Mouse (Mus musculus): Measurements from ENCODE around the gene Rab38. TPM values are rescaled to one million over a fixed set of nuclear protein-coding genes. Genes with fewer than 3 reads are reported as not detected.

The Rab38 gene
- polyA plus RNA-seq, 1 experiment from 2014 or later = 5.9 TPM

DNA sequence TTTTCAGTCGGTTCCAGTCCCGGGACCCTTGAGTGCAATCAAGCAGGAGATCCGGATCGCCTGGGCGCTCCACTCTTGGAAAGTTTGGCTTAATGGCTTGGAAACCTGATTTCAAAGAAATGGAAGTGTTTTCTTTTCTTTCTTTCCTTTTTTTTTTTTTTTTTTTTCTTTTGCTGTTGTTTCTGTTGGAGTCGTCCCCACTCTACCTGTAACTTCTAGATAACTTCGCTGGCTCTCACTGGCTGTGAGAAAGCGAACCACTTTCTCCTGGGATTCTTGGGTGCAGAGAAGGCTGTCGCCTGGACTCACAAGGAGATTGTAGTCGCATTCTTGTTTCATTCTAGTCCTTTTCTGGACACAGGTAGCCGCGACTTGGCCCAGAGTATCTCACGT, 615 bp downstream of the Rab38 start:
- Histone ChIP-seq H3K9ac (ENCODE audit: low read length) (peak overlapping the region; percentile 40), H3K27ac (ENCODE audit: low read depth, low read length) (no peak overlapping the region), H3K36me3 (ENCODE audit: control insufficient read depth, insufficient read depth, low read length) (no peaks in the 10 kb centered on the region), H3K4me3 (ENCODE audit: low read depth, low read length) (peak overlapping the region; percentile 50), H3K4me1 (ENCODE audit: control insufficient read depth, insufficient read depth, low read length) (no peaks in the 10 kb centered on the region), H3K9me3 (ENCODE audit: control insufficient read depth, low read length) (no peaks in the 10 kb centered on the region), H3K4me2 (ENCODE audit: low read depth) (peak overlapping the region; percentile 91), H3K27me3 (ENCODE audit: control insufficient read depth, insufficient read depth, low read length) (no peaks in the 10 kb centered on the region)
- DNase-seq (ENCODE audit: low spot score) (no peak), ATAC-seq (ENCODE audit: insufficient read depth, low FRiP score, low TSS enrichment) (no peak)
- 4% methylated on average over 13 of the region's 13 CpGs for WGBS

- no peak overlapping the region for H3K9ac ChIP-seq (ENCODE audit: low read length)
- no peaks in the 10 kb centered on the region for H3K27me3 ChIP-seq (ENCODE audit: control insufficient read depth, insufficient read depth, low read length)
- ATAC-seq (ENCODE audit: insufficient read depth, low FRiP score, low TSS enrichment) (no peak), DNase-seq (ENCODE audit: low spot score) (no peak)
- H3K36me3 ChIP-seq (ENCODE audit: control insufficient read depth, insufficient read depth, low read length) = no peaks in the 10 kb centered on the region
- no peaks in the 10 kb centered on the region for H3K9me3 ChIP-seq (ENCODE audit: control insufficient read depth, low read length)
- no peak overlapping the region for H3K27ac ChIP-seq (ENCODE audit: low read depth, low read length)
- H3K4me1 ChIP-seq (ENCODE audit: control insufficient read depth, insufficient read depth, low read length) = no peaks in the 10 kb centered on the region
- H3K4me2 ChIP-seq (ENCODE audit: low read depth) = no peak overlapping the region
- no peak overlapping the region for H3K4me3 ChIP-seq (ENCODE audit: low read depth, low read length)
These were observed 10.2 kb downstream of the Rab38 start for GRCm38 (mm10) chr7:88440301-88440700.

- Histone ChIP-seq H3K27me3 (ENCODE audit: control insufficient read depth, insufficient read depth, low read length) (no peaks in the 10 kb centered on the region), H3K36me3 (ENCODE audit: control insufficient read depth, insufficient read depth, low read length) (no peaks in the 10 kb centered on the region)
- ATAC-seq (ENCODE audit: insufficient read depth, low FRiP score, low TSS enrichment) = no peak
These were observed 12.6 kb downstream of the Rab38 start for GRCm38 (mm10) chr7:88442649-88443048.

DNA sequence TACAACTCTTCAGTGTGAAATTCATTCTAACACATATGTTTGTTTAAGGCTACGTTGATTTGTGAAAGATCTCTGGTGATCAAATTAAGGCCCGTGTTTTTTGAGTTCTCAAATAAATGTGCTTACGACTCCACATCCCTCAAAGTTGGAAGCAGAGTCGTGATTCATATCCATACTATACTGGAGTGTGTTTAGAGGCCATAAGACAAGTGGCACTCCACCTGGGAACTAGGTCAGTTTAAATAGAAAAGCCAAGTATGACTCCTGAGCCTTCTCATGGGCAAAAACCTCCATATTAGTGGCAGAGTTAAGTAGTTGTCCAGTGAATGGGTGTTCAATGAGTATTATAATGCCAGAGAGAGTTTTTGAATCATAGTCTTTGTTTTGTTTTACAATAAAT, 13.4 kb downstream of the Rab38 start:
- H3K4me3 ChIP-seq (ENCODE audit: low read depth, low read length) = no peak overlapping the region
- ATAC-seq (ENCODE audit: insufficient read depth, low FRiP score, low TSS enrichment) (no peak), DNase-seq (ENCODE audit: low spot score) (no peak)
- H3K4me2 ChIP-seq (ENCODE audit: low read depth) = no peak overlapping the region
- 90% methylated on average over 4 of the region's 4 CpGs for WGBS
- no peaks in the 10 kb centered on the region for H3K4me1 ChIP-seq (ENCODE audit: control insufficient read depth, insufficient read depth, low read length)
- no peaks in the 10 kb centered on the region for H3K9me3 ChIP-seq (ENCODE audit: control insufficient read depth, low read length)
- H3K27me3 ChIP-seq (ENCODE audit: control insufficient read depth, insufficient read depth, low read length) = no peaks in the 10 kb centered on the region
- H3K27ac ChIP-seq (ENCODE audit: low read depth, low read length) = no peak overlapping the region
- H3K9ac ChIP-seq (ENCODE audit: low read length) = no peak overlapping the region
- H3K36me3 ChIP-seq (ENCODE audit: control insufficient read depth, insufficient read depth, low read length) = no peaks in the 10 kb centered on the region

More at GRCm38 (mm10) chr7:88442649-88443048, 12.6 kb downstream of the Rab38 start:
- H3K4me2 ChIP-seq (ENCODE audit: low read depth) = no peak overlapping the region
- no peaks in the 10 kb centered on the region for H3K4me1 ChIP-seq (ENCODE audit: control insufficient read depth, insufficient read depth, low read length)
- no peak overlapping the region for H3K4me3 ChIP-seq (ENCODE audit: low read depth, low read length)
- H3K27ac ChIP-seq (ENCODE audit: low read depth, low read length) = no peak overlapping the region
- H3K9me3 ChIP-seq (ENCODE audit: control insufficient read depth, low read length) = no peaks in the 10 kb centered on the region
- H3K9ac ChIP-seq (ENCODE audit: low read length) = no peak overlapping the region
- DNase-seq (ENCODE audit: low spot score) = no peak

GRCm38 (mm10) chr7:88445320-88445903, 15.3 kb downstream of the Rab38 start:
- Histone ChIP-seq H3K4me1 (ENCODE audit: control insufficient read depth, insufficient read depth, low read length) (no peaks in the 10 kb centered on the region), H3K27me3 (ENCODE audit: control insufficient read depth, insufficient read depth, low read length) (no peaks in the 10 kb centered on the region), H3K4me3 (ENCODE audit: low read depth, low read length) (no peak overlapping the region), H3K9me3 (ENCODE audit: control insufficient read depth, low read length) (no peaks in the 10 kb centered on the region), H3K9ac (ENCODE audit: low read length) (no peak overlapping the region), H3K4me2 (ENCODE audit: low read depth) (no peak overlapping the region), H3K27ac (ENCODE audit: low read depth, low read length) (no peak overlapping the region), H3K36me3 (ENCODE audit: control insufficient read depth, insufficient read depth, low read length) (no peaks in the 10 kb centered on the region)
- DNase-seq (ENCODE audit: low spot score) (no peak), ATAC-seq (ENCODE audit: insufficient read depth, low FRiP score, low TSS enrichment) (no peak)
- 83% methylated on average over 2 of the region's 2 CpGs for WGBS

GRCm38 (mm10) chr7:88453234-88453633, 23.2 kb downstream of the Rab38 start:
- no peak overlapping the region for H3K4me3 ChIP-seq (ENCODE audit: low read depth, low read length)
- ATAC-seq (ENCODE audit: insufficient read depth, low FRiP score, low TSS enrichment) (no peak), DNase-seq (ENCODE audit: low spot score) (no peak)
- no peak overlapping the region for H3K9ac ChIP-seq (ENCODE audit: low read length)
- no peaks in the 10 kb centered on the region for H3K9me3 ChIP-seq (ENCODE audit: control insufficient read depth, low read length)
- no peaks in the 10 kb centered on the region for H3K36me3 ChIP-seq (ENCODE audit: control insufficient read depth, insufficient read depth, low read length)
- H3K4me2 ChIP-seq (ENCODE audit: low read depth) = no peak overlapping the region
- 68% methylated on average over 1 of the region's 1 CpGs for WGBS
- H3K27ac ChIP-seq (ENCODE audit: low read depth, low read length) = no peak overlapping the region
- no peaks in the 10 kb centered on the region for H3K4me1 ChIP-seq (ENCODE audit: control insufficient read depth, insufficient read depth, low read length)
- H3K27me3 ChIP-seq (ENCODE audit: control insufficient read depth, insufficient read depth, low read length) = no peaks in the 10 kb centered on the region

DNA sequence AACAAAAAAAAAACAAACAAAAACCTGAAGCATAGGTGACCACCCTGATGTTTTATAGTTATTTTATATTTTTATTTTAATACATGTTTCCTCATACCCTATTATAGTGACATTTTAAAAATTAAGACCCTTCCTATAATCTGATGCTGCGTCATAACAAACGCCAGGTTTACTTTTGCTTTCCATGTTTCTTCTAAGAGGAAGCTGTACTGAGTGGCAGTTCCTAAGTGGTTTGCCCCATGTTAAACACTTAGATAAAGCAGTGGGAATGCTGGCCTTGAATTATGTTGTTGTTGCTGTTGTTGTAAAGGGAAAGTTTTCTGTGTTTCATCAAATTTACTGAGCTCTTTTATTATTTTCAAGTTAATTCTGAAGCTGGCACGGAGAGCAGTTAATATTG, 27.8 kb downstream of the Rab38 start:
- Histone ChIP-seq H3K36me3 (ENCODE audit: control insufficient read depth, insufficient read depth, low read length) (no peaks in the 10 kb centered on the region), H3K9me3 (ENCODE audit: control insufficient read depth, low read length) (no peaks in the 10 kb centered on the region), H3K27ac (ENCODE audit: low read depth, low read length) (no peak overlapping the region), H3K27me3 (ENCODE audit: control insufficient read depth, insufficient read depth, low read length) (no peaks in the 10 kb centered on the region), H3K4me2 (ENCODE audit: low read depth) (no peak overlapping the region), H3K4me1 (ENCODE audit: control insufficient read depth, insufficient read depth, low read length) (no peaks in the 10 kb centered on the region), H3K4me3 (ENCODE audit: low read depth, low read length) (no peak overlapping the region), H3K9ac (ENCODE audit: low read length) (no peak overlapping the region)
- no peak for ATAC-seq (ENCODE audit: insufficient read depth, low FRiP score, low TSS enrichment)
- DNase-seq (ENCODE audit: low spot score) = no peak
- 94% methylated on average over 3 of the region's 3 CpGs for WGBS

GRCm38 (mm10) chr7:88467754-88468153, 37.7 kb downstream of the Rab38 start:
- H3K4me2 ChIP-seq (ENCODE audit: low read depth) = no peak overlapping the region
- no peaks in the 10 kb centered on the region for H3K4me1 ChIP-seq (ENCODE audit: control insufficient read depth, insufficient read depth, low read length)
- DNase-seq (ENCODE audit: low spot score) (no peak), ATAC-seq (ENCODE audit: insufficient read depth, low FRiP score, low TSS enrichment) (no peak)
- WGBS = 73% methylated on average over 3 of the region's 3 CpGs
- H3K27ac ChIP-seq (ENCODE audit: low read depth, low read length) = no peak overlapping the region
- H3K36me3 ChIP-seq (ENCODE audit: control insufficient read depth, insufficient read depth, low read length) = no peaks in the 10 kb centered on the region
- H3K4me3 ChIP-seq (ENCODE audit: low read depth, low read length) = no peak overlapping the region
- no peaks in the 10 kb centered on the region for H3K9me3 ChIP-seq (ENCODE audit: control insufficient read depth, low read length)
- H3K27me3 ChIP-seq (ENCODE audit: control insufficient read depth, insufficient read depth, low read length) = no peaks in the 10 kb centered on the region
- H3K9ac ChIP-seq (ENCODE audit: low read length) = no peak overlapping the region

DNA sequence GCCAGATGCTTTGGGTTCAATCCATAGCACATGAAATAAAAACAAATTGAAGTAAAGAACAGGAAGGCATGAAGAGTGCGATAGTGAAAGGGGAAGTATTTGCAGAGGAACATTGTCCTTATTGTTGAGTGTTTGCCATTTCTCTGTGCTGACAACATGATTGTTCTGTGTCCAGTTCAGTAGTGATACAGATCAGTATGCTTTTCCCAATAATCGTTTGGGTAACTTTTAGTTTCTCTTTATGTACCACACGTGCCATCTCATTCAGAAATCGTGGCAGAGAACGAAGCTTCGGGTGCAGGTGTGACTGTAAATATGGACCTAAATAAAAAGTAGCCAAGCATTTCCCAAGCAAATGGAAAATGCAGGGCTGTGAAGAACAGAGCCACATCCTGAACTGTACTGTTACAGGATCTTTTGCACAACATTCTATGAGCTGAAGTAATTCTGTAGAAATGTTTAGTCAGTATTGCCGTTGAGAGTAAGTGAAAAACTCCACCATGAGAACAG, 52.1 kb downstream of the Rab38 start:
- WGBS = 87% methylated on average over 7 of the region's 7 CpGs
- H3K4me3 ChIP-seq (ENCODE audit: low read depth, low read length) = no peak overlapping the region
- ATAC-seq (ENCODE audit: insufficient read depth, low FRiP score, low TSS enrichment) (no peak), DNase-seq (ENCODE audit: low spot score) (no peak)
- no peak overlapping the region for H3K4me2 ChIP-seq (ENCODE audit: low read depth)
- H3K36me3 ChIP-seq (ENCODE audit: control insufficient read depth, insufficient read depth, low read length) = no peaks in the 10 kb centered on the region
- H3K9me3 ChIP-seq (ENCODE audit: control insufficient read depth, low read length) = no peaks in the 10 kb centered on the region
- H3K27me3 ChIP-seq (ENCODE audit: control insufficient read depth, insufficient read depth, low read length) = no peaks in the 10 kb centered on the region
- H3K4me1 ChIP-seq (ENCODE audit: control insufficient read depth, insufficient read depth, low read length) = no peaks in the 10 kb centered on the region
- no peak overlapping the region for H3K9ac ChIP-seq (ENCODE audit: low read length)
- H3K27ac ChIP-seq (ENCODE audit: low read depth, low read length) = no peak overlapping the region

Data from neural tube, embryonic 11.5 days (tissue).